Mouse (Mus musculus) kidney, postnatal 25 days (tissue): ENCODE measurements at regions not wholly inside any gene's neighbourhood (a gene's known extent, or its start where the extent isn't known, plus 50 kb on each side); places are given as distances from the start of the nearest gene placed in this dataset.

Experiments used
- DNase-seq, 2 experiments: peaks; one replicate each; pipeline ENCODE4 v3.0.0; 2021; ENCODE audit warnings: mixed read lengths in 2 of 2

GRCm38 (mm10) chr9:49946857-49947256 is 148.1 kb upstream of the Ncam1 start:
- DNase-seq: no peak

GRCm38 (mm10) chr9:49935555-49936376 is 137.0 kb upstream of the Ncam1 start:
- no peak for DNase-seq

GRCm38 (mm10) chr9:49928041-49928656 is 129.4 kb upstream of the Ncam1 start:
- DNase-seq: no peak

- no peak for DNase-seq
These were observed 128.6 kb upstream of the Ncam1 start for GRCm38 (mm10) chr9:49927281-49927680.

GRCm38 (mm10) chr9:49925796-49926195 is 127.1 kb upstream of the Ncam1 start:
- DNase-seq: no peak

GRCm38 (mm10) chr9:49923981-49924501 is 125.3 kb upstream of the Ncam1 start:
- DNase-seq: peak; percentile 70 to 83

GRCm38 (mm10) chr9:49922770-49923169 is 124.0 kb upstream of the Ncam1 start:
- DNase-seq: no peak

GRCm38 (mm10) chr9:49922162-49922561 is 123.4 kb upstream of the Ncam1 start:
- DNase-seq: peak; percentile 19 to 43

- no peak for DNase-seq
These were observed 122.6 kb upstream of the Ncam1 start for GRCm38 (mm10) chr9:49921306-49921705.

- DNase-seq: no peak
These were observed 116.5 kb upstream of the Ncam1 start for GRCm38 (mm10) chr9:49915046-49915719.

- DNase-seq: no peak
These were observed 115.0 kb upstream of the Ncam1 start for GRCm38 (mm10) chr9:49913677-49914076.

GRCm38 (mm10) chr9:49912306-49912705 is 113.6 kb upstream of the Ncam1 start:
- DNase-seq: no peak

GRCm38 (mm10) chr9:49906306-49906705 is 107.6 kb upstream of the Ncam1 start:
- DNase-seq: no peak

- DNase-seq: no peak
These were observed 107.0 kb upstream of the Ncam1 start for GRCm38 (mm10) chr9:49905703-49906102.

GRCm38 (mm10) chr9:49898947-49899346 is 100.2 kb upstream of the Ncam1 start:
- DNase-seq: no peak

- no peak for DNase-seq
These were observed 86.0 kb upstream of the Ncam1 start for GRCm38 (mm10) chr9:49884516-49885343.

- DNase-seq: no peak
These were observed 80.8 kb upstream of the Ncam1 start for GRCm38 (mm10) chr9:49879361-49880128.

GRCm38 (mm10) chr9:49874881-49875280 is 76.2 kb upstream of the Ncam1 start:
- DNase-seq: no peak

GRCm38 (mm10) chr9:49873550-49873949 is 74.8 kb upstream of the Ncam1 start:
- peak in 1 of 2 experiments; percentile 35 for DNase-seq

- no peak for DNase-seq
These were observed 52.8 kb upstream of the Ncam1 start for GRCm38 (mm10) chr9:49851522-49851921.

GRCm38 (mm10) chr9:49849442-49849841 is 50.7 kb upstream of the Ncam1 start:
- no peak for DNase-seq

- no peak for DNase-seq
These were observed 50.2 kb upstream of the Ncam1 start for GRCm38 (mm10) chr9:49848943-49849342.
